Mouse (Mus musculus) lung, embryonic 14.5 days (tissue): ENCODE data around the gene Kcnq1. TPM values are rescaled to one million over a fixed set of nuclear protein-coding genes. Genes with fewer than 3 reads are reported as not detected.

Experiments
- ATAC-seq: fragments of 200-750 bp; cut with Nextera tagmentation; 2 replicates; pipeline ENCODE4 v1.8.0; 2017; ENCODE audit warnings: mild to moderate bottlenecking, moderate TSS enrichment, moderate library complexity; ENCODE audit not compliant: insufficient read depth
- DNase-seq: peaks from one replicate; pipeline ENCODE4 v3.0.0-alpha.2; 2015
- H3K27ac ChIP-seq: fragments of 300-500 bp; sonication (generic); 2 replicates; pipeline ENCODE4 v1.5.1; 2014; ENCODE audit warnings: low read depth, mild to moderate bottlenecking, moderate library complexity
- H3K27me3 ChIP-seq: fragments of 300-500 bp; sonication (generic); 2 replicates; pipeline ENCODE4 v1.6.1; 2014; ENCODE audit warnings: low read length, control low read depth; ENCODE audit not compliant: insufficient read depth
- H3K36me3 ChIP-seq: fragments of 300-500 bp; sonication (generic); 2 replicates; pipeline ENCODE4 v1.6.1; 2014; ENCODE audit warnings: control low read depth; ENCODE audit not compliant: insufficient read depth
- H3K4me1 ChIP-seq: fragments of 300-500 bp; sonication (generic); 2 replicates; pipeline ENCODE4 v1.6.1; 2014; ENCODE audit warnings: antibody characterized with exemption, control low read depth; ENCODE audit not compliant: insufficient read depth
- H3K4me2 ChIP-seq: fragments of 300-500 bp; sonication (generic); 2 replicates; pipeline ENCODE4 v1.6.1; 2014; ENCODE audit warnings: mild to moderate bottlenecking
- H3K4me3 ChIP-seq: fragments of 300-500 bp; sonication (generic); 2 replicates; pipeline ENCODE4 v1.5.1; 2014; ENCODE audit warnings: low read depth, low read length
- H3K9ac ChIP-seq: fragments of 300-500 bp; sonication (generic); 2 replicates; pipeline ENCODE4 v1.6.1; 2014
- H3K9me3 ChIP-seq: fragments of 300-500 bp; sonication (generic); 2 replicates; pipeline ENCODE4 v1.6.1; 2016; ENCODE audit warnings: low read depth, low read length, control low read depth
- CTCF ChIP-seq: IDR thresholded peaks from 2 replicates; pipeline ENCODE4 v1.5.1; 2016; ENCODE audit warnings: antibody characterized with exemption, low read depth
- WGBS: fragments of 180-500 bp; shearing (Covaris S2); extraction: QIAGEN DNeasy Blood & Tissue Kit; methylation state at CpG from one replicate; pipeline ENCODE4 v1.1.7; 2014; 5-methylcytosine and 5-hydroxymethylcytosine counted together
- polyA plus RNA-seq: library from polyadenylated mRNA; unstranded; fragments of >200 nt; fragmentation: Nextera tagmentation; extraction: Ambion mirVana; gene quantifications from 2 replicates; pipeline ENCODE4 v1.2.1, GENCODE M21; 2014

Kcnq1 gene
- polyA plus RNA-seq, 1 experiment from 2014 or later = 5.3 TPM

GRCm38 (mm10) chr7:143201255-143201654 lies 95.1 kb downstream of the Kcnq1 start:
- TF ChIP-seq CTCF = no peak

GRCm38 (mm10) chr7:143203897-143204296 lies 97.7 kb downstream of the Kcnq1 start:
- Histone ChIP-seq H3K27ac (no peak overlapping the region), H3K4me2 (no peak overlapping the region), H3K4me1 (no peaks in the 10 kb centered on the region), H3K27me3 (no peaks in the 10 kb centered on the region), H3K9me3 (no peaks in the 10 kb centered on the region), H3K36me3 (no peaks in the 10 kb centered on the region), H3K4me3 (no peak overlapping the region), H3K9ac (no peak overlapping the region)
- WGBS = 94% methylated on average over 6 of the region's 6 CpGs
- ATAC-seq (no peak), DNase-seq (no peak)
- TF ChIP-seq CTCF = no peak

More at GRCm38 (mm10) chr7:143201255-143201654, 95.1 kb downstream of the Kcnq1 start:
- ATAC-seq (no peak), DNase-seq (no peak)
- Histone ChIP-seq H3K9me3 (no peaks in the 10 kb centered on the region), H3K27ac (no peak overlapping the region), H3K36me3 (no peaks in the 10 kb centered on the region), H3K4me3 (no peak overlapping the region), H3K27me3 (no peaks in the 10 kb centered on the region), H3K4me2 (no peak overlapping the region), H3K9ac (no peak overlapping the region), H3K4me1 (no peaks in the 10 kb centered on the region)
- 65% methylated on average over 2 of the region's 2 CpGs for WGBS

- H3K9ac ChIP-seq = no peak overlapping the region
- no peak overlapping the region for H3K27ac ChIP-seq
- no peaks in the 10 kb centered on the region for H3K36me3 ChIP-seq
- no peaks in the 10 kb centered on the region for H3K4me1 ChIP-seq
- 59% methylated on average over 4 of the region's 4 CpGs for WGBS
- H3K27me3 ChIP-seq = no peaks in the 10 kb centered on the region
- no peak for ATAC-seq
- no peak for TF ChIP-seq CTCF
- no peak for DNase-seq
- H3K4me3 ChIP-seq = no peak overlapping the region
- H3K9me3 ChIP-seq = no peaks in the 10 kb centered on the region
- no peak overlapping the region for H3K4me2 ChIP-seq
Measured at GRCm38 (mm10) chr7:143207044-143207443, 100.9 kb downstream of the Kcnq1 start.

- Histone ChIP-seq H3K4me1 (no peaks in the 10 kb centered on the region), H3K4me3 (no peak overlapping the region), H3K9me3 (no peaks in the 10 kb centered on the region), H3K27me3 (no peaks in the 10 kb centered on the region), H3K9ac (no peak overlapping the region), H3K4me2 (no peak overlapping the region), H3K36me3 (no peaks in the 10 kb centered on the region), H3K27ac (no peak overlapping the region)
- 77% methylated on average over 4 of the region's 4 CpGs for WGBS
- DNase-seq (no peak), ATAC-seq (no peak)
- no peak for TF ChIP-seq CTCF
Measured at GRCm38 (mm10) chr7:143210796-143211195, 104.6 kb downstream of the Kcnq1 start.

DNA sequence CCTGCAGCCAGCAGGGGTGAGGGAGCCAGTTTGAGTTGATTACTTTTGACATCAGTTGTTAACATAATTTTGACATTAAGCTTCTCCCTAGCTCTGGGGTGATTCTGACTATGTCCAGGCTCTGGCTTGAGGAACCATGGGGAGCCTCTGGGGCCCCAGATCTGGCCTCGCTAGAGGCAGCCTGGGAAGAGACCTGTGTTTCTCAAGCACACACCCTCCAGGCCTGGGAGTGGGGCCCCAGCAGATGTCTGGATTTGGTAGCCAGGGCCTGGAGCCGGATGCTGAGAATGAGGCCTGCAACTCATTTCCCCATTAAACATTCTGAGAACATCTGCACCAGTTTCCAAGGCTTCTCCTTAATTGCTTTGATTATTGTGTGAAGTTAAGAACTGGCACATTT lies 145.0 kb downstream of the Kcnq1 start:
- peaks cover 11% of the 10 kb centered on the region; the same call in 1 of the 2 replicates for H3K36me3 ChIP-seq
- no peak overlapping the region for H3K27ac ChIP-seq
- no peak overlapping the region for H3K4me3 ChIP-seq
- ATAC-seq (no peak), DNase-seq (no peak)
- 77% methylated on average over 2 of the region's 2 CpGs for WGBS
- peaks cover 23% of the 10 kb centered on the region; the same call in 1 of the 2 replicates for H3K9me3 ChIP-seq
- H3K9ac ChIP-seq = no peak overlapping the region
- TF ChIP-seq CTCF = no peak
- H3K27me3 ChIP-seq = no peaks in the 10 kb centered on the region
- no peak overlapping the region for H3K4me2 ChIP-seq
- no peaks in the 10 kb centered on the region for H3K4me1 ChIP-seq

- H3K9ac ChIP-seq = no peak overlapping the region
- H3K27me3 ChIP-seq = no peaks in the 10 kb centered on the region
- H3K4me3 ChIP-seq = no peak overlapping the region
- WGBS = 71% methylated on average over 6 of the region's 6 CpGs
- H3K36me3 ChIP-seq = peaks cover 11% of the 10 kb centered on the region; the same call in 1 of the 2 replicates
- ATAC-seq = no peak
- no peaks in the 10 kb centered on the region for H3K4me1 ChIP-seq
- no peak overlapping the region for H3K27ac ChIP-seq
- H3K4me2 ChIP-seq = no peak overlapping the region
- no peak for DNase-seq
- peaks cover 23% of the 10 kb centered on the region; the same call in 1 of the 2 replicates for H3K9me3 ChIP-seq
- TF ChIP-seq CTCF = no peak
Measured at GRCm38 (mm10) chr7:143253126-143253871, 147.1 kb downstream of the Kcnq1 start.

DNA sequence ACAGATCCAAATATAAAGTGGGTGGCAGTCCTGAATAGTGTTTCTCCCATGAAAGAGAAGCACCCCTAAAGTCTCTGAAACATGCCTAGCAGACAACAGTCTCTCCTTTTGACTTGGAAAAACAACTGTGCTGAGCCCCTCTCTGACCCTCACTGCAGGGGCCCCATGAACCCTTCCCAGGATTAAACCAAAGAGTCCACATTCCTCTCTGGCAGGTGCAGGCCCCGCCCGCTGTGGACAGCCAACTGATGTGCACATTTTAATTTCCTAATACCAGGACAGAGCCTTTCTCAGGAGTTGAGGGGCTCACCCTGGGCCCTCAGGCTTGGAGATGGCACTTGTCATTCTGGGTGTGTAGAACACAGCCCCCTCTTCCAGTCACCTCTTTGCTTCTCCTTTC lies 148.7 kb downstream of the Kcnq1 start:
- TF ChIP-seq CTCF = no peak
- WGBS = 83% methylated on average over 2 of the region's 2 CpGs
- Histone ChIP-seq H3K27me3 (no peaks in the 10 kb centered on the region), H3K27ac (no peak overlapping the region), H3K4me1 (no peaks in the 10 kb centered on the region), H3K9ac (no peak overlapping the region), H3K4me3 (no peak overlapping the region), H3K36me3 (peaks cover 11% of the 10 kb centered on the region; the same call in 1 of the 2 replicates), H3K4me2 (no peak overlapping the region), H3K9me3 (peaks cover 19% of the 10 kb centered on the region; the same call in 1 of the 2 replicates)
- DNase-seq (no peak), ATAC-seq (no peak)
